Mouse (Mus musculus) bone marrow macrophage, adult 2 months (primary cell): ENCODE data around the gene Aup1. TPM values are rescaled to one million over a fixed set of nuclear protein-coding genes. Genes with fewer than 3 reads are reported as not detected.

Experiments
- H3K27ac ChIP-seq: 2 replicates; pipeline ENCODE4 v1.5.1; 2012; ENCODE audit warnings: low read depth, low read length; ENCODE audit not compliant: insufficient read depth
- H3K4me1 ChIP-seq: 2 replicates; pipeline ENCODE4 v1.6.1; 2012; ENCODE audit warnings: low read length; ENCODE audit not compliant: control insufficient read depth, insufficient read depth
- H3K4me3 ChIP-seq: 2 replicates; pipeline ENCODE4 v1.5.1; 2012; ENCODE audit warnings: mild to moderate bottlenecking, low read length, moderate library complexity; ENCODE audit not compliant: insufficient read depth
- CTCF ChIP-seq: IDR thresholded peaks from 2 replicates; pipeline ENCODE4 v1.5.1; 2012; ENCODE audit warnings: low read depth, mild to moderate bottlenecking, low read length, moderate library complexity
- POLR2A ChIP-seq: IDR thresholded peaks from 2 replicates; pipeline ENCODE4 v1.6.1; 2012; ENCODE audit warnings: mild to moderate bottlenecking, low read depth, low read length, borderline replicate concordance
- polyA plus RNA-seq: library from polyadenylated mRNA; stranded (reverse); fragments of >200 nt; gene quantifications from 2 replicates; pipeline ENCODE4 v1.2.4, GENCODE M21; 2012; ENCODE audit not compliant: missing spikeins, insufficient read depth, insufficient read length

Aup1 gene
- polyA plus RNA-seq, 1 experiment, result 354 TPM

GRCm38 (mm10) chr6:83083497-83083896 lies 29.2 kb downstream of the Aup1 start:
- H3K27ac ChIP-seq, result no peak overlapping the region
- TF ChIP-seq POLR2A (no peak), CTCF (no peak)
- H3K4me1 ChIP-seq, result peaks cover 6% of the 10 kb centered on the region; the same call in 1 of the 2 replicates
- H3K4me3 ChIP-seq, result no peak overlapping the region

- Histone ChIP-seq H3K4me1 (peaks cover 2% of the 10 kb centered on the region; the same call in 1 of the 2 replicates), H3K27ac (no peak overlapping the region), H3K4me3 (no peak overlapping the region)
- TF ChIP-seq POLR2A (no peak), CTCF (no peak)
Measured at GRCm38 (mm10) chr6:83084477-83084876, 30.2 kb downstream of the Aup1 start.

GRCm38 (mm10) chr6:83086121-83087035 lies 32.1 kb downstream of the Aup1 start, which contains the start of gene Lbx2:
Gene Lbx2 (plus strand): TSS chr6:83086367.
- Histone ChIP-seq H3K4me1 (peaks cover 2% of the 10 kb centered on the region; the same call in 1 of the 2 replicates), H3K4me3 (peak within 1 kb of the TSS; percentile 53), H3K27ac (no peak within 1 kb of the TSS)
- TF ChIP-seq CTCF, result no peak
- no peak for TF ChIP-seq POLR2A

- peaks cover 6% of the 10 kb centered on the region; the same call in 1 of the 2 replicates for H3K4me1 ChIP-seq
- H3K4me3 ChIP-seq, result 0 out of 2 replicates have a peak overlapping the region, but pooled peaks have one; percentile 11
- TF ChIP-seq CTCF (no peak), POLR2A (no peak)
- H3K27ac ChIP-seq, result no peak overlapping the region
Measured at GRCm38 (mm10) chr6:83087205-83087925, 33.0 kb downstream of the Aup1 start.

GRCm38 (mm10) chr6:83087926-83088260 lies 33.6 kb downstream of the Aup1 start:
- Histone ChIP-seq H3K4me3 (no peak overlapping the region), H3K27ac (no peak overlapping the region), H3K4me1 (peaks cover 11% of the 10 kb centered on the region)
- TF ChIP-seq CTCF (no peak), POLR2A (no peak)

GRCm38 (mm10) chr6:83092416-83093127 lies 38.3 kb downstream of the Aup1 start:
- Histone ChIP-seq H3K4me1 (peaks cover 9% of the 10 kb centered on the region), H3K27ac (no peak overlapping the region), H3K4me3 (no peak overlapping the region)
- TF ChIP-seq CTCF (no peak), POLR2A (no peak)

GRCm38 (mm10) chr6:83095968-83096367 lies 41.6 kb downstream of the Aup1 start:
- Histone ChIP-seq H3K4me1 (peaks cover 11% of the 10 kb centered on the region), H3K27ac (no peak overlapping the region), H3K4me3 (no peak overlapping the region)
- TF ChIP-seq POLR2A (no peak), CTCF (no peak)

- H3K27ac ChIP-seq, result no peak overlapping the region
- TF ChIP-seq POLR2A (no peak), CTCF (no peak)
- no peak overlapping the region for H3K4me3 ChIP-seq
- H3K4me1 ChIP-seq, result peaks cover 10% of the 10 kb centered on the region
Measured at GRCm38 (mm10) chr6:83098411-83098810, 44.1 kb downstream of the Aup1 start.

GRCm38 (mm10) chr6:83101316-83101687 lies 47.0 kb downstream of the Aup1 start, which contains the start of the genes Ccdc142 and Gm42688:
Gene Ccdc142 (plus strand): TSS chr6:83101601.
Gene Gm42688 (plus strand): TSS chr6:83101617.
- Histone ChIP-seq H3K27ac (peak within 1 kb of the TSS; percentile 76), H3K4me3 (peak within 1 kb of the TSS; percentile 87), H3K4me1 (peaks cover 10% of the 10 kb centered on the region)
- TF ChIP-seq POLR2A, result no peak
- TF ChIP-seq CTCF, result peak; percentile 64
